Mouse (Mus musculus) CH12F3 (cell line): ENCODE data around the gene Csrp1.

Source experiments
- in situ Hi-C: fragments of 300-500 bp; cut with MboI; formaldehyde crosslinking; loops from 2 replicates; pipeline ENCODE4 v1.14.3; 2020; ENCODE audit warnings: low sequenced_read_pairs

Gene Csrp1

DNA sequence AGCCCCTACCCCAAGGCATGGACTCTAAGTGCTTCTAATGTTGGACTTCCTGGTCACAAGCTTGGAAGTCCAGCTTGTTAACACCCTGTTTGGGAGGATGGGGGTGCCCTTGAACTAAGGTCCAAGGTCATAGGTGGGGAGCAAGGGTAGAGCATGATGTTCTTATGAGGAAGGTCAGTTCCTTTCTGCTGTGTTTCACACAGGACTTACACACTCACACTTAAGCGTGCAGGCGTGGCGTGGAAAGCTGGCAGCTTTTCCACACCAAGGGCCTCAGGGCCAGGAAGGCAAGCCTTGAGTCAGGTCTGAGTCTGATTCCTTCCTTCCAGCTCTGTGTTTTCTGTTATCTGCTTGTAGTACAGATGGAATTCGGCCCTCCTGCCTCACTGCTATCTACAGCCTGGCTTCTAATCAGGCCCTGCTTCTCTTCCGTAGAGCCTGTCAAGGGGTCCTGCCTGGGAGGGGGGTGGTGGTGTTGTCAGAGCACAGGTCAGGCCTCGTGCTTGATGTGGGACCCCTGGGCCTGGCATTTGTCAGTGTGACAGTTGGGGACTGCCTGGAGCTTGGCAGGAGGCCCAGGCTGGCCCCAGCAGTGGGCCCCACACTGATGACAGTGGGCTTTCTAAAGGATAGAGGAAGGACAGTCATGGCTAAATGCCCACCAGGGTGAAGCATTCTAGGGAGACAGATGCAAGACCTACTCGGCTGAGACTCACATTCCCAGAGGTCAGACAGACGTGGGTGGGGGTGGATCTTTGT lies 80.5 kb downstream of the Csrp1 start:
- in situ Hi-C loops, result no loop called here
